Mouse (Mus musculus): ENCODE measurements at regions not wholly inside any gene's neighbourhood (a gene's known extent, or its start where the extent isn't known, plus 50 kb on each side); places are given as distances from the start of the nearest gene placed in this dataset.

- Histone ChIP-seq H3K9ac (no peak overlapping the region), H3K9me3 (replicated peaks) (no peaks in the 10 kb centered on the region), H3K4me2 (no peak overlapping the region), H3K27ac (no peak overlapping the region), H3K4me3 (replicated peaks) (no peak overlapping the region), H3K36me3 (no peaks in the 10 kb centered on the region), H3K4me1 (replicated peaks) (no peaks in the 10 kb centered on the region), H3K27me3 (no peaks in the 10 kb centered on the region)
- DNase-seq (no peak), ATAC-seq (ENCODE audit: low read depth) (no peak)
- 79% methylated on average over 5 of the region's 5 CpGs for WGBS (ENCODE audit: insufficient replicate concordance)
Observed at GRCm38 (mm10) chr1:119254928-119255327, 167.1 kb downstream of the Inhbb start.

- DNase-seq, result no peak
- H3K27ac ChIP-seq, result no peak overlapping the region
Observed at GRCm38 (mm10) chr1:119253371-119253851, 168.6 kb downstream of the Inhbb start.

GRCm38 (mm10) chr1:119252403-119252802 lies 169.6 kb downstream of the Inhbb start:
- Histone ChIP-seq H3K27ac (no peak overlapping the region), H3K4me2 (no peak overlapping the region), H3K36me3 (no peaks in the 10 kb centered on the region), H3K9ac (no peak overlapping the region), H3K27me3 (no peaks in the 10 kb centered on the region), H3K9me3 (replicated peaks) (no peaks in the 10 kb centered on the region), H3K4me3 (replicated peaks) (no peak overlapping the region), H3K4me1 (replicated peaks) (no peaks in the 10 kb centered on the region)
- WGBS (ENCODE audit: insufficient replicate concordance), result 70% methylated on average over 6 of the region's 6 CpGs
- DNase-seq, result no peak
- ATAC-seq (ENCODE audit: low read depth), result no peak

More at GRCm38 (mm10) chr1:119253371-119253851, 168.6 kb downstream of the Inhbb start:
- no peaks in the 10 kb centered on the region for H3K9me3 ChIP-seq (replicated peaks)
- H3K36me3 ChIP-seq, result no peaks in the 10 kb centered on the region
- H3K4me3 ChIP-seq (replicated peaks), result no peak overlapping the region
- 61% methylated on average over 7 of the region's 7 CpGs for WGBS (ENCODE audit: insufficient replicate concordance)
- no peak overlapping the region for H3K4me2 ChIP-seq
- ATAC-seq (ENCODE audit: low read depth), result no peak
- H3K27me3 ChIP-seq, result no peaks in the 10 kb centered on the region
- no peaks in the 10 kb centered on the region for H3K4me1 ChIP-seq (replicated peaks)
- no peak overlapping the region for H3K9ac ChIP-seq

GRCm38 (mm10) chr1:119251741-119252140 lies 170.3 kb downstream of the Inhbb start:
- Histone ChIP-seq H3K9ac (no peak overlapping the region), H3K4me3 (replicated peaks) (no peak overlapping the region), H3K4me2 (no peak overlapping the region), H3K9me3 (replicated peaks) (no peaks in the 10 kb centered on the region), H3K27ac (no peak overlapping the region), H3K36me3 (no peaks in the 10 kb centered on the region), H3K27me3 (no peaks in the 10 kb centered on the region), H3K4me1 (replicated peaks) (no peaks in the 10 kb centered on the region)
- ATAC-seq (ENCODE audit: low read depth) (no peak), DNase-seq (no peak)
- 74% methylated on average over 5 of the region's 5 CpGs for WGBS (ENCODE audit: insufficient replicate concordance)

GRCm38 (mm10) chr1:119248776-119249495 lies 173.1 kb downstream of the Inhbb start:
- H3K27ac ChIP-seq, result no peak overlapping the region
- H3K27me3 ChIP-seq, result no peaks in the 10 kb centered on the region
- ATAC-seq (ENCODE audit: low read depth) (no peak), DNase-seq (no peak)
- H3K4me2 ChIP-seq, result no peak overlapping the region
- no peak overlapping the region for H3K4me3 ChIP-seq (replicated peaks)
- no peaks in the 10 kb centered on the region for H3K36me3 ChIP-seq
- H3K9me3 ChIP-seq (replicated peaks), result no peaks in the 10 kb centered on the region
- H3K9ac ChIP-seq, result no peak overlapping the region
- 60% methylated on average over 5 of the region's 5 CpGs for WGBS (ENCODE audit: insufficient replicate concordance)
- H3K4me1 ChIP-seq (replicated peaks), result no peaks in the 10 kb centered on the region

GRCm38 (mm10) chr1:119247117-119247516 lies 174.9 kb downstream of the Inhbb start:
- DNase-seq, result no peak
- Histone ChIP-seq H3K27me3 (no peaks in the 10 kb centered on the region), H3K4me3 (replicated peaks) (no peak overlapping the region), H3K4me2 (no peak overlapping the region), H3K9me3 (replicated peaks) (no peaks in the 10 kb centered on the region), H3K4me1 (replicated peaks) (no peaks in the 10 kb centered on the region), H3K9ac (no peak overlapping the region), H3K36me3 (no peaks in the 10 kb centered on the region), H3K27ac (no peak overlapping the region)
- ATAC-seq (ENCODE audit: low read depth), result no peak
- WGBS (ENCODE audit: insufficient replicate concordance), result 72% methylated on average over 3 of the region's 3 CpGs

- no peak overlapping the region for H3K4me3 ChIP-seq (replicated peaks)
- no peaks in the 10 kb centered on the region for H3K36me3 ChIP-seq
- H3K4me1 ChIP-seq (replicated peaks), result no peaks in the 10 kb centered on the region
- no peak for DNase-seq
- no peak for ATAC-seq (ENCODE audit: low read depth)
- no peak overlapping the region for H3K27ac ChIP-seq
- no peak overlapping the region for H3K4me2 ChIP-seq
- H3K9me3 ChIP-seq (replicated peaks), result no peaks in the 10 kb centered on the region
- H3K9ac ChIP-seq, result no peak overlapping the region
- WGBS (ENCODE audit: insufficient replicate concordance), result 37% methylated on average over 10 of the region's 10 CpGs
- H3K27me3 ChIP-seq, result no peaks in the 10 kb centered on the region
Observed at GRCm38 (mm10) chr1:119238463-119238862, 183.6 kb downstream of the Inhbb start.

- Histone ChIP-seq H3K9me3 (replicated peaks) (no peaks in the 10 kb centered on the region; the same call in 1 of the 2 replicates), H3K4me1 (replicated peaks) (no peaks in the 10 kb centered on the region), H3K4me2 (no peak overlapping the region), H3K36me3 (no peaks in the 10 kb centered on the region), H3K27ac (no peak overlapping the region), H3K27me3 (no peaks in the 10 kb centered on the region), H3K9ac (no peak overlapping the region), H3K4me3 (replicated peaks) (no peak overlapping the region)
- DNase-seq (no peak), ATAC-seq (ENCODE audit: low read depth) (no peak)
- 32% methylated on average over 3 of the region's 3 CpGs for WGBS (ENCODE audit: insufficient replicate concordance)
Observed at GRCm38 (mm10) chr1:119236787-119237186, 183.4 kb upstream of the Gli2 start.

- H3K9ac ChIP-seq, result no peak overlapping the region
- DNase-seq, result no peak
- H3K27ac ChIP-seq, result no peak overlapping the region
- H3K9me3 ChIP-seq (replicated peaks), result no peaks in the 10 kb centered on the region; the same call in 1 of the 2 replicates
- no peaks in the 10 kb centered on the region for H3K4me1 ChIP-seq (replicated peaks)
- no peak for ATAC-seq (ENCODE audit: low read depth)
- H3K36me3 ChIP-seq, result no peaks in the 10 kb centered on the region
- H3K4me2 ChIP-seq, result no peak overlapping the region
- no peaks in the 10 kb centered on the region for H3K27me3 ChIP-seq
- 68% methylated on average over 9 of the region's 9 CpGs for WGBS (ENCODE audit: insufficient replicate concordance)
- no peak overlapping the region for H3K4me3 ChIP-seq (replicated peaks)
Observed at GRCm38 (mm10) chr1:119234449-119234848, 181.0 kb upstream of the Gli2 start.

GRCm38 (mm10) chr1:119226996-119227395 lies 173.6 kb upstream of the Gli2 start:
- no peak for DNase-seq
- Histone ChIP-seq H3K36me3 (no peaks in the 10 kb centered on the region), H3K4me2 (no peak overlapping the region), H3K4me1 (replicated peaks) (no peaks in the 10 kb centered on the region), H3K9ac (no peak overlapping the region), H3K27me3 (no peaks in the 10 kb centered on the region), H3K27ac (no peak overlapping the region), H3K9me3 (replicated peaks) (no peaks in the 10 kb centered on the region), H3K4me3 (replicated peaks) (no peak overlapping the region)
- 54% methylated on average over 2 of the region's 2 CpGs for WGBS (ENCODE audit: insufficient replicate concordance)
- no peak for ATAC-seq (ENCODE audit: low read depth)

GRCm38 (mm10) chr1:119223876-119224275 lies 170.5 kb upstream of the Gli2 start:
- ATAC-seq (ENCODE audit: low read depth) (no peak), DNase-seq (no peak)
- Histone ChIP-seq H3K27ac (no peak overlapping the region), H3K4me3 (replicated peaks) (no peak overlapping the region), H3K36me3 (no peaks in the 10 kb centered on the region), H3K9me3 (replicated peaks) (no peaks in the 10 kb centered on the region), H3K27me3 (no peaks in the 10 kb centered on the region), H3K9ac (no peak overlapping the region), H3K4me2 (no peak overlapping the region), H3K4me1 (replicated peaks) (no peaks in the 10 kb centered on the region)
- WGBS (ENCODE audit: insufficient replicate concordance), result 64% methylated on average over 8 of the region's 8 CpGs

- ATAC-seq (ENCODE audit: low read depth), result no peak
- peaks cover 2% of the 10 kb centered on the region; the same call in 1 of the 2 replicates for H3K4me1 ChIP-seq (replicated peaks)
- H3K4me3 ChIP-seq (replicated peaks), result no peak overlapping the region
- H3K4me2 ChIP-seq, result no peak overlapping the region
- no peaks in the 10 kb centered on the region for H3K27me3 ChIP-seq
- no peak overlapping the region for H3K27ac ChIP-seq
- no peaks in the 10 kb centered on the region for H3K36me3 ChIP-seq
- H3K9ac ChIP-seq, result no peak overlapping the region
- no peaks in the 10 kb centered on the region for H3K9me3 ChIP-seq (replicated peaks)
- WGBS (ENCODE audit: insufficient replicate concordance), result 62% methylated on average over 6 of the region's 6 CpGs
- no peak for DNase-seq
Observed at GRCm38 (mm10) chr1:119221901-119222300, 168.5 kb upstream of the Gli2 start.

Measured in liver, embryonic 13.5 days (tissue).